Mouse (Mus musculus): Measurements from ENCODE around the gene Tm6sf1. TPM values are rescaled to one million over a fixed set of nuclear protein-coding genes. Genes with fewer than 3 reads are reported as not detected.

The Tm6sf1 gene
- total RNA-seq, 2 experiments from 2014 or later, result 28.4 to 36.9 TPM

- intact Hi-C loops (cut with DNase I), result loop anchor here (5.0 kb wide), 1 partner anchor 58 kb away; the partner anchor contains the start of gene Hdgfl3
- DNase-seq (ENCODE audit: low spot score in 2 of 2), result no peak
These were observed 15.0 kb downstream of the Tm6sf1 start for GRCm38 (mm10) chr7:81873807-81874206.

DNA sequence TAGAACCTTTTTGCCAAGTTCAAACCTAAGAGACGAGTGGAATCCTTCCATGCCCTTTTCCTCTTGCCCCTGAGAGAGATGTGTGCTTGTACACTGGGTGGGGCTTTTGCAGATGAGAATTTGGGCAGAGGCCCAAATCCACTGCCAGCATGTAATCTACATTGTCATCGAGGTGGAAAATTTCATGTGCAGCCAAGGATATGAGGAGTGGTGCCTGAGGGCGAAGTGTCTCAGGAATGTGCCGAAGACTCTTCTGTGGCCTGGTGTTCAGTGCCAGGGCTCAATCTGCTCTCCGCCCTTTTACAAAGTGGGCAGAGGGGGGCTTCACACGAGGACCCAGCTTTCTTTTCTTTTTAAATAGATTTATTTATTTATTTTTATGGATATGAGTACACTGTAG, 15.8 kb downstream of the Tm6sf1 start:
- no peak for DNase-seq (ENCODE audit: low spot score in 2 of 2)
- intact Hi-C loops (cut with DNase I), result loop anchor here (5.0 kb wide), 1 partner anchor 58 kb away; the partner anchor contains the start of gene Hdgfl3

DNA sequence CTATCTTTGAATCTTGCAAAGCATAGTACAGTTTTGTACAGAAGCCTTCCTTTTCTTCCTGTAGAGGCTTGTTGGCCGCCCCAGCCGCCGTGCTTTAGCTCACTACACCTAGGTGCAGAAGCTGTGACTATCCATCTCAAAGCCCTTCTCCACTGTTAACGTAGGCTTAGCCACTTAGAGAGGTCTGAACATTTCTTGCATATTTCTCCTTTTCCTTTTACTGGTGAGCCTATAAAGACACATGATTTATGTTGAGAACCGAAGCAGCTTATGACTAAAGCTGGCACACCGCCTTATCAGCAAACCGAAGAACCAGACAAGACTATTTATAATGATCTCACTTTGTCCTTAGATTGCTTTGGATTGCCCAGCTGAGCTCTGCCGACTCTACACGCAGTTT, 16.6 kb downstream of the Tm6sf1 start:
- intact Hi-C loops (cut with DNase I), result no loop called here
- peak in 1 of 2 experiments; percentile 41 for DNase-seq (ENCODE audit: low spot score in 2 of 2)

- DNase-seq (ENCODE audit: low spot score in 2 of 2), result no peak
- intact Hi-C loops (cut with DNase I), result no loop called here
These were observed 21.5 kb downstream of the Tm6sf1 start for GRCm38 (mm10) chr7:81880286-81880685.

GRCm38 (mm10) chr7:81880797-81881196, 22.0 kb downstream of the Tm6sf1 start:
- no peak for DNase-seq (ENCODE audit: low spot score in 2 of 2)
- intact Hi-C loops (cut with DNase I), result no loop called here

DNA sequence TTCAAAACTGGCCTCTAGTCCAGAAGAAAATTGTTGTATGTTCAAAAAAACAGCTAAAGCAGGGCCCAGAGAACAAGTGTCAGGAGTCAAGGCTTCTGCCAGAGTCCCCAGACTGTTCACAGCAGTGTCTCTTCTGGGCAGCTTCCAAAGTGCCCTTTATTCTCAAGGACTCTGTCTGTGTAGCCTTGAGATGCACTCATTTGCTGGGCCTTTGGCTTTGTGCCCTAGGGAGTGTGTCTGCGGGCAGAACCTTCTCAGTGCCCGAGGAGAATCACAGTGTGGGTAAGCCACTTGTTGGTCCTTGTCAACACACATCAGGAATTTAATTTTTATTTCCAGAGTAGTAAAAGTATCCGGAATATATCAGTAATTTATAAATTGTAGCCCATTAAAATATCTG, 22.8 kb downstream of the Tm6sf1 start:
- DNase-seq (ENCODE audit: low spot score in 2 of 2), result no peak
- intact Hi-C loops (cut with DNase I), result no loop called here

DNA sequence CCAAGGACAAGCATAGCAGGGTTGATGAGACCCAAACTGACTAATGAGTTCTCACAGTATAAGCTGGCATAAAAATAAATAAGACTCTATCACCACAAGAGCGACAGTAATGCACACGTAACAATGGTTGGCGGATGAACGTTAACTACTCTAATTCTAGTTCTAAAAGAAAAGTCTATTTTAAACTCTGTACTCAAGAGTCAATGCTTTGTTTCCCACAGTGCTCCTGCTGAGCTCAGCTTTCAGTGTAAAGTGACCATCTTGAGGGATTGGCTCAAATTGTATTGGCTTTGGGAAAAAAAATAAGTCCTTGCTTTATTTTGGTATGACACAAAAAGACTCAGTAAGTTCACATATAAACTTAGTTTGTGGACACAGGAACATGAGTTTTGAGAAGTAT, 26.3 kb downstream of the Tm6sf1 start:
- DNase-seq (ENCODE audit: low spot score in 2 of 2), result no peak
- intact Hi-C loops (cut with DNase I), result no loop called here

DNA sequence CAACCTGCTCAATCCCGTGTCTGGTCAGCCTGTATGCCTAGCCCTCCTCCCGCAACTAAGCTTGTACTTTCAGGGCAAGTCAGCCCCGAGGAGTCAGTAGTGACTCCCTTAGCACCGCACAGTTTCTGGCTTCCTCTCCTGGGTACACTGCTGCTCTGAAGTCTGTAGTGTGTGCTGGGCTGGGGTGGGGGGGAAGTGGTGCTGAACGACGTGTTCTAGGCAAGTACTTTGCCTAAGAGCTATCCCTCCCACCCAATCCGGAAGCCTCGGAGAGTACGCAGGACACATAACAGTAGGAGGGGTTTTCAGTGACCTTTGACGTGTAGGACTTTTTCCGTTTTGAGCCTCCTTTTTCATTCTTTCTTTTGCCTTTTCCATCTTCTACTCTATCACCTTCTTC, 40.6 kb downstream of the Tm6sf1 start:
- intact Hi-C loops (cut with DNase I), result no loop called here
- DNase-seq (ENCODE audit: low spot score in 2 of 2), result no peak

- intact Hi-C loops (cut with DNase I), result no loop called here
- DNase-seq (ENCODE audit: low spot score in 2 of 2), result no peak
These were observed 45.3 kb downstream of the Tm6sf1 start for GRCm38 (mm10) chr7:81904094-81904493.

DNA sequence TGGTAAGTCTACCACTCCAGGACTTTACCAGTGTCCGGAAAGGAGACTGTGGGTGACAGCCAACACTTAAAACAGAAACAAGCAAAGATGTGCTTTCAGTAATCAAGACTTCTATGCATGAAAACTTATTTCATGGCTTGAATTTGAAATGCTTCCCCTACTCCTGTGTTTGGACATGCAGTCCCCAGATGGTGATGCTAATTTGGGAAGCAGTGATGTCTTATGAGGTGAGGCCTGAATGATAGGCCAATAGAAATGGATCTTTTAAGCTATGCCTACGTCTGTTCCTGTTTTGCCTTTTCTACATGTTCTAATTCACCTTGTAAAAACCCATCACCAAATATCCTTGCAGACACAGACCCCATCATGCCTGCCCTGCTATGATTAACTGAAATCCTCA, 46.1 kb downstream of the Tm6sf1 start:
- no peak for DNase-seq (ENCODE audit: low spot score in 2 of 2)
- intact Hi-C loops (cut with DNase I), result no loop called here

GRCm38 (mm10) chr7:81918316-81918715, 59.5 kb downstream of the Tm6sf1 start:
- no peak for DNase-seq (ENCODE audit: low spot score in 2 of 2)
- intact Hi-C loops (cut with DNase I), result no loop called here

- intact Hi-C loops (cut with DNase I), result no loop called here
- no peak for DNase-seq (ENCODE audit: low spot score in 2 of 2)
These were observed 61.5 kb downstream of the Tm6sf1 start for GRCm38 (mm10) chr7:81920314-81920713.

DNA sequence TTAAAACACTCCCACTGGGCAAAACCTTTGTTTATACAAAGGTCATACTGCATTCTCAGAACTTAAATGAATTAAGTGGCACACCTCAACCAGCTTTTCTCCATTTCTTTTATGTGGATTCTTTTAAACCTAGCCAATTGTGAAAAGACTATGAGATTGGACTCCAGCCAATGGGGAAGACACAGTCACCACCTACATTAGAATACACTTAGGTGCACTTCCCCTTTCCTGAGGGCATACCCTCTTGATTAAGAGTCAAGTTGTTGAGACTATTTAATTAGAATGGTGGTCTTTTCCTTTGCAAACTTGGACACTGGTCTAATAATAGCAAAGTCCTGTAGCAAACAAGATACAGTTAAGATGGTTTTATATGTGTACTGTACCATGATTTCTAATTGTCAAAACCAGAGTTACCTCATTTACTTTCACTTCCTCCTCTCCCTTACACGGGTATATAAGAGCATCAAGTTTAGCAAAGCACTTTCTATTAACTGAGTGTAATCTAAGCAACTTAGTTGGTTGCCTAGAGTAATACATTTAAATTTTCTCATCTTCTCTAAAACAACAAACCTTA, 62.7 kb downstream of the Tm6sf1 start:
- intact Hi-C loops (cut with DNase I), result no loop called here
- no peak for DNase-seq (ENCODE audit: low spot score in 2 of 2)

DNA sequence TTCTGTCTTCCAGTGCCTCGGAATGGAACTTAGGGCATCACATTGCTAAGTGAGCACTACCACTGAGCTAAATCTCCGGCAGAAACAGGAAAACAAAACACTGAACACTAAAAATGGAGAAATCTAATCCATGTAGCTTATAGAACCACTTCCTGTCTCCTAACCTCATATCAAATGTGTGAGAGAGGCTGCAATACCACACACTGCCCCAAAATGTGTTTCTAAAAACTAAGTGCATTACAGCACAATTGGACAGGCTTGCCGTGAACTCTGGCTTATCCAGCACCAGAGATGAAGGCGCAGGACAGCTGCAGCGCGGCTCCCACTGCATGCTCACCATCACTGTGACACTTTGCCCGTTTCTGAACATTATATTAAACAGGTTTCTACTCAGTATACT, 70.2 kb downstream of the Tm6sf1 start:
- DNase-seq (ENCODE audit: low spot score in 2 of 2), result no peak
- intact Hi-C loops (cut with DNase I), result no loop called here

DNA sequence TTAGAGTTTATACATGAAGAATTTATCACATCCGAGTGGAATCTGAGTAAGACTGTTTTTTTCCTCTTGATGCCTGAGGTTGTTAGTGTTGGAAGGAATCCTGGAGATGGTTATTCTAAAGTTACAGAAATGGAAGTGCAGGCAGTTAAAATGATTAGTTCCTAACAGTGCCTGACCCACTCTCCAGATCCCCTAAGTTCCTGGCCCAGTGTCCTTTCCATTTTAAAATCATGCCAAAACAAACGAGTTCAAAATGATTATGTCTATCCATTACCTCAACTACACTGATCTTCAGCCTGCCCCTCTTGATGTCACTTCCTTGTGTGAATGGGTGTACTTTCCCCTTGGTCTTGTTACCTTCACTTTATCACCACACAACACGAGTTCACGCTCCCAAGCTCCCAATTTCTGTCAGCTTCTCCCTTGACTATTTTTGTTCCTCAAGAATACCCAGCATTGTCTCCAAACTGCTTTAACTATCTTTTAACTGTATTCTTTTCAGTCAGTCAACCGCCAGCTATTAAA, 73.8 kb downstream of the Tm6sf1 start:
- intact Hi-C loops (cut with DNase I), result loop anchor here (5.0 kb wide), 2 partner anchors 60 to 105 kb away; partner anchors contain the start of gene Btbd1
- no peak for DNase-seq (ENCODE audit: low spot score in 2 of 2)

DNA sequence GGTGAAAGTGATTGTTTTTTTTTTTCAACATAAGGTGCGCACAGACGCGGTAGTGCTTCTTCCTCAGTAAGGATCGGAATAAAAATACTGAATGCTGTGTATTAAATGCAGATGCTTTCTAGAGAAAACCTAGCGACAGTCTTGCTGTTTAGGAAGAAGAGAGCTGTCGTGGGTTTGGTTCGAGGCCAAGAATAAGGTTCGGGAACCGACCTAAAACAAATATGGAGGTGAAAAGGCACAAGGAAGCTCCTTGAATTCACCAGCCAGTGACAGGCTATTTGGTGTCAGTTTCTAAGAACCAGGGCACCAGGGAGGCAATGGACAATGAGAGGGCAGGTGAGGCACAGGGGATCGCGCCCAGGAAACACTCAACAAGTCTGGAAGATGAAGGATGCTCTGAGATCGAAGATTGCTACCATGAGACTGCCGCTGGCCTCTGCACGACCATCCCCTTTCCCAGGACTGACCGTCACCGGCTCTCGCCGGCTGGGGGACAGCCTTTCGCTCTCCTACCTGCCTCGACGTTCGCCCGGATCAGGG, 74.3 kb downstream of the Tm6sf1 start:
- intact Hi-C loops (cut with DNase I), result loop anchor here (5.0 kb wide), 2 partner anchors 61 to 106 kb away; partner anchors contain the start of gene Btbd1
- no peak for DNase-seq (ENCODE audit: low spot score in 2 of 2)

DNA sequence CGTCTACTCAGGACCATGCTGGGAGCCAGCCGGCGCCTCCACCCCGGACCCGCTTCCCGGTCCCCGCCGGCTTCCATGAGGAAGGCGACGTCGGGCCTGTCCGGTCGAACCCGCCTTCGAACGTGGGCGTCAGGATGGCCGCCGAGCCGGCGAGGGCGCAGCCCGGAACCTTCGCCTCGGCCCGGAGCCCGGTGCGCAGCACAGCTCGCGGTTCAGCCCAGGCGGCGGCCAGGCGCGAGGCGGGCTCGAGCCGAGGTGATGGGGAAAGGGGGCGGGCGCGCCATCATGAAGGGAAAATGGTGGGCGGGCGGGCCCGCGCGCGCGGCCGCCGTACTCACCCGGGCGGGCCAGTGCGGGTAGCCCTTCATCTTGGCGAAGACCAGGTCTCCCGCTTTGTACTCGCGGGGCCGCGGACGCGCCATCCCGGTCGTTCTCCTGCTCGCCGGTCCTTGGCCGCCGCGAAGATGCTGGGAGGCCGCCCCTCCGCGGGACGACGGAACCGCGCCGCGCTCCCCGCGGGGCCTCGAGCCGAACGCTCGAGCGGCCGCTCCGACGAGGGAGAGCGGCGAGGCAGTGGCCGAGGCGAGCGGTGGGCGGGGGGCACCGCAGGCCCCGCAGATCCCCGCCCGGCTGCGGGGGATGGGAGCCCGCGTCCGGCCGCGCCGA, 74.9 kb downstream of the Tm6sf1 start:
- intact Hi-C loops (cut with DNase I), result loop anchor here (5.0 kb wide), 2 partner anchors 61 to 106 kb away; partner anchors contain the start of gene Btbd1
- peak; percentile 67 to 83 for DNase-seq (ENCODE audit: low spot score in 2 of 2)

Measured in left cerebral cortex, postnatal 36 days (tissue).